Mouse (Mus musculus): ENCODE data around the gene Ubl5. TPM values are rescaled to one million over a fixed set of nuclear protein-coding genes. Genes with fewer than 3 reads are reported as not detected.

Ubl5 gene
- polyA plus RNA-seq (2012; fragmentation: generic; extraction: Trizol), result 566 TPM
- long read RNA-seq, experiment 1, transcript Ubl5-211 (5 exons, 505 nt), result minor isoform, 5 of 155 reads
- long read RNA-seq, experiment 1, transcript Ubl5-201 (5 exons, 2,114 nt), result major isoform, 132 of 155 reads
- long read RNA-seq, experiment 1, partial matches to known transcripts, result 1 of 155 reads
- long read RNA-seq, experiment 1, other reads (novel, unspliced or antisense), result 11 of 155 reads
- long read RNA-seq, experiment 2, transcript Ubl5-201 (5 exons, 2,114 nt), result major isoform, 13 of 16 reads
- long read RNA-seq, experiment 2, partial matches to known transcripts, result 0 of 16 reads
- long read RNA-seq, experiment 2, other reads (novel, unspliced or antisense), result 1 of 16 reads

GRCm38 (mm10) chr9:20642101-20642895 is at the start of gene Ubl5:
TSS of gene Ubl5 (plus strand) at chr9:20642878.
- Histone ChIP-seq H3K36me3 (ENCODE audit: control insufficient read depth, insufficient read depth) (peaks cover 10% of the 10 kb centered on the region), H3ac (ENCODE audit: control insufficient read depth, insufficient read length, low read depth) (peak within 1 kb of the TSS; percentile 78), H3K79me3 (ENCODE audit: low read depth) (peaks cover 50% of the 10 kb centered on the region), H3K79me2 (ENCODE audit: control insufficient read depth, insufficient read depth) (peaks cover 86% of the 10 kb centered on the region), H3K27me3 (ENCODE audit: control insufficient read depth, insufficient read depth, insufficient read length) (no peaks in the 10 kb centered on the region), H3K4me3 (ENCODE audit: insufficient read depth, poor library complexity, severe bottlenecking) (peak within 1 kb of the TSS; percentile 95)
- TF ChIP-seq CTCF (IDR thresholded peaks at IDR 0.05; ENCODE audit: control insufficient read depth, insufficient read depth, insufficient read length), result no peak
- no peak for TF ChIP-seq MYOG (IDR thresholded peaks at IDR 0.05; ENCODE audit: control insufficient read depth, extremely low read depth, insufficient read length)

GRCm38 (mm10) chr9:20601270-20601669 is 41.4 kb upstream of the Ubl5 start:
- Histone ChIP-seq H3K27me3 (ENCODE audit: control insufficient read depth, insufficient read depth, insufficient read length) (no peaks in the 10 kb centered on the region), H3K79me2 (ENCODE audit: control insufficient read depth, insufficient read depth) (no peaks in the 10 kb centered on the region), H3K4me3 (ENCODE audit: insufficient read depth, poor library complexity, severe bottlenecking) (no peak overlapping the region), H3K36me3 (ENCODE audit: control insufficient read depth, insufficient read depth) (no peaks in the 10 kb centered on the region), H3K79me3 (ENCODE audit: low read depth) (no peaks in the 10 kb centered on the region), H3ac (ENCODE audit: control insufficient read depth, insufficient read length, low read depth) (no peak overlapping the region)
- TF ChIP-seq USF1 (IDR thresholded peaks at IDR 0.05; ENCODE audit: low read depth) (no peak), MYOD1 (IDR thresholded peaks at IDR 0.05; ENCODE audit: control insufficient read depth, insufficient read length, low read depth) (no peak), MAX (IDR thresholded peaks at IDR 0.05) (no peak), MYOG (IDR thresholded peaks at IDR 0.05; ENCODE audit: control insufficient read depth, extremely low read depth, insufficient read length) (no peak), CTCF (IDR thresholded peaks at IDR 0.05; ENCODE audit: control insufficient read depth, insufficient read depth, insufficient read length) (no peak), FOSL1 (IDR thresholded peaks at IDR 0.05; ENCODE audit: insufficient read depth, low read length, poor library complexity, severe bottlenecking) (no peak), CEBPB (IDR thresholded peaks at IDR 0.05; ENCODE audit: low read depth) (no peak)

GRCm38 (mm10) chr9:20606269-20606668 is 36.4 kb upstream of the Ubl5 start:
- no peaks in the 10 kb centered on the region for H3K27me3 ChIP-seq (ENCODE audit: control insufficient read depth, insufficient read depth, insufficient read length)
- no peaks in the 10 kb centered on the region for H3K36me3 ChIP-seq (ENCODE audit: control insufficient read depth, insufficient read depth)
- no peaks in the 10 kb centered on the region for H3K79me2 ChIP-seq (ENCODE audit: control insufficient read depth, insufficient read depth)
- TF ChIP-seq FOSL1 (IDR thresholded peaks at IDR 0.05; ENCODE audit: insufficient read depth, low read length, poor library complexity, severe bottlenecking) (no peak), MAX (IDR thresholded peaks at IDR 0.05) (no peak), CEBPB (IDR thresholded peaks at IDR 0.05; ENCODE audit: low read depth) (no peak), USF1 (IDR thresholded peaks at IDR 0.05; ENCODE audit: low read depth) (no peak), MYOG (IDR thresholded peaks at IDR 0.05; ENCODE audit: control insufficient read depth, extremely low read depth, insufficient read length) (no peak), MYOD1 (IDR thresholded peaks at IDR 0.05; ENCODE audit: control insufficient read depth, insufficient read length, low read depth) (no peak), CTCF (IDR thresholded peaks at IDR 0.05; ENCODE audit: control insufficient read depth, insufficient read depth, insufficient read length) (no peak)
- H3K79me3 ChIP-seq (ENCODE audit: low read depth), result no peaks in the 10 kb centered on the region
- no peak overlapping the region for H3ac ChIP-seq (ENCODE audit: control insufficient read depth, insufficient read length, low read depth)
- H3K4me3 ChIP-seq (ENCODE audit: insufficient read depth, poor library complexity, severe bottlenecking), result no peak overlapping the region

- H3K36me3 ChIP-seq (ENCODE audit: control insufficient read depth, insufficient read depth), result no peaks in the 10 kb centered on the region
- H3K4me3 ChIP-seq (ENCODE audit: insufficient read depth, poor library complexity, severe bottlenecking), result peak overlapping the region; percentile 47
- no peak for TF ChIP-seq MYOG (IDR thresholded peaks at IDR 0.05; ENCODE audit: control insufficient read depth, extremely low read depth, insufficient read length)
- no peak for TF ChIP-seq CEBPB (IDR thresholded peaks at IDR 0.05; ENCODE audit: low read depth)
- no peak for TF ChIP-seq MAX (IDR thresholded peaks at IDR 0.05)
- no peak for TF ChIP-seq CTCF (IDR thresholded peaks at IDR 0.05; ENCODE audit: control insufficient read depth, insufficient read depth, insufficient read length)
- TF ChIP-seq FOSL1 (IDR thresholded peaks at IDR 0.05; ENCODE audit: insufficient read depth, low read length, poor library complexity, severe bottlenecking), result no peak
- no peak for TF ChIP-seq USF1 (IDR thresholded peaks at IDR 0.05; ENCODE audit: low read depth)
- no peak for TF ChIP-seq MYOD1 (IDR thresholded peaks at IDR 0.05; ENCODE audit: control insufficient read depth, insufficient read length, low read depth)
- H3K79me2 ChIP-seq (ENCODE audit: control insufficient read depth, insufficient read depth), result no peaks in the 10 kb centered on the region
- H3K79me3 ChIP-seq (ENCODE audit: low read depth), result no peaks in the 10 kb centered on the region
- peak overlapping the region; percentile 73 for H3ac ChIP-seq (ENCODE audit: control insufficient read depth, insufficient read length, low read depth)
- no peaks in the 10 kb centered on the region for H3K27me3 ChIP-seq (ENCODE audit: control insufficient read depth, insufficient read depth, insufficient read length)
These were observed 35.3 kb upstream of the Ubl5 start for GRCm38 (mm10) chr9:20607100-20607974.

- no peaks in the 10 kb centered on the region for H3K36me3 ChIP-seq (ENCODE audit: control insufficient read depth, insufficient read depth)
- no peak for TF ChIP-seq FOSL1 (IDR thresholded peaks at IDR 0.05; ENCODE audit: insufficient read depth, low read length, poor library complexity, severe bottlenecking)
- no peak for TF ChIP-seq MYOG (IDR thresholded peaks at IDR 0.05; ENCODE audit: control insufficient read depth, extremely low read depth, insufficient read length)
- TF ChIP-seq MYOD1 (IDR thresholded peaks at IDR 0.05; ENCODE audit: control insufficient read depth, insufficient read length, low read depth), result no peak
- no peak for TF ChIP-seq CEBPB (IDR thresholded peaks at IDR 0.05; ENCODE audit: low read depth)
- TF ChIP-seq USF1 (IDR thresholded peaks at IDR 0.05; ENCODE audit: low read depth), result no peak
- TF ChIP-seq MAX (IDR thresholded peaks at IDR 0.05), result no peak
- no peaks in the 10 kb centered on the region for H3K79me3 ChIP-seq (ENCODE audit: low read depth)
- no peaks in the 10 kb centered on the region for H3K27me3 ChIP-seq (ENCODE audit: control insufficient read depth, insufficient read depth, insufficient read length)
- H3K79me2 ChIP-seq (ENCODE audit: control insufficient read depth, insufficient read depth), result no peaks in the 10 kb centered on the region
- H3ac ChIP-seq (ENCODE audit: control insufficient read depth, insufficient read length, low read depth), result no peak overlapping the region
- H3K4me3 ChIP-seq (ENCODE audit: insufficient read depth, poor library complexity, severe bottlenecking), result no peak overlapping the region
These were observed 32.7 kb upstream of the Ubl5 start for GRCm38 (mm10) chr9:20609831-20610464.
